Mouse (Mus musculus): ENCODE data around the gene Dda1.
"Not testable (repeated sequence)": the region's sequence is repeated elsewhere in the genome, so short reads cannot be mapped to it uniquely, and the experiment has no call there.

The Dda1 gene
- long read RNA-seq, experiment 1, transcript Dda1-205 (5 exons, 1,929 nt), result minor isoform, 5 of 81 reads
- long read RNA-seq, experiment 1, transcript Dda1-204 (4 exons, 1,881 nt), result minor isoform, 7 of 81 reads
- long read RNA-seq, experiment 1, transcript Dda1-202 (5 exons, 1,933 nt), result major isoform, 53 of 81 reads
- long read RNA-seq, experiment 1, partial matches to known transcripts, result 11 of 81 reads
- long read RNA-seq, experiment 1, other reads (novel, unspliced or antisense), result 2 of 81 reads
- long read RNA-seq, experiment 2, transcript Dda1-204 (4 exons, 1,881 nt), result minor isoform, 8 of 121 reads
- long read RNA-seq, experiment 2, transcript Dda1-202 (5 exons, 1,933 nt), result major isoform, 74 of 121 reads
- long read RNA-seq, experiment 2, transcript Dda1-205 (5 exons, 1,929 nt), result minor isoform, 7 of 121 reads
- long read RNA-seq, experiment 2, partial matches to known transcripts, result 15 of 121 reads
- long read RNA-seq, experiment 2, other reads (novel, unspliced or antisense), result 12 of 121 reads

GRCm38 (mm10) chr8:71468916-71469315 is at the start of gene Dda1:
TSS of gene Dda1 (plus strand) at chr8:71469199.
- intact Hi-C loops (cut with DNase I), result no loop called here

GRCm38 (mm10) chr8:71422121-71422520 is 46.9 kb upstream of the Dda1 start:
- intact Hi-C loops (cut with DNase I), result no loop called here

GRCm38 (mm10) chr8:71432935-71433334 is 36.1 kb upstream of the Dda1 start:
- intact Hi-C loops (cut with DNase I), result not testable (repeated sequence)

- intact Hi-C loops (cut with DNase I), result no loop called here
Observed at GRCm38 (mm10) chr8:71437041-71437440, 32.0 kb upstream of the Dda1 start.

GRCm38 (mm10) chr8:71441404-71441803 is 27.6 kb upstream of the Dda1 start:
- intact Hi-C loops (cut with DNase I), result loop anchor here (2.0 to 10.0 kb wide), 2 partner anchors 79 to 213 kb away; no protein-coding TSS in a partner anchor

- intact Hi-C loops (cut with DNase I), result loop anchor here (10.0 kb wide), 1 partner anchor 210 kb away; no protein-coding TSS in a partner anchor
Observed at GRCm38 (mm10) chr8:71445096-71445495, 23.9 kb upstream of the Dda1 start.

GRCm38 (mm10) chr8:71451337-71451736 is 17.7 kb upstream of the Dda1 start:
- intact Hi-C loops (cut with DNase I), result no loop called here

- intact Hi-C loops (cut with DNase I), result no loop called here
Observed at GRCm38 (mm10) chr8:71451777-71452176, 17.2 kb upstream of the Dda1 start.

GRCm38 (mm10) chr8:71452669-71453068 is 16.3 kb upstream of the Dda1 start:
- intact Hi-C loops (cut with DNase I), result no loop called here

- intact Hi-C loops (cut with DNase I), result no loop called here
Observed at GRCm38 (mm10) chr8:71454668-71455067, 14.3 kb upstream of the Dda1 start.

GRCm38 (mm10) chr8:71456906-71457305 is 12.1 kb upstream of the Dda1 start:
- intact Hi-C loops (cut with DNase I), result no loop called here

GRCm38 (mm10) chr8:71457659-71458270 is 11.2 kb upstream of the Dda1 start:
- intact Hi-C loops (cut with DNase I), result no loop called here

- intact Hi-C loops (cut with DNase I), result no loop called here
Observed at GRCm38 (mm10) chr8:71460716-71461115, 8.3 kb upstream of the Dda1 start.

GRCm38 (mm10) chr8:71461152-71461840 is 7.7 kb upstream of the Dda1 start:
- intact Hi-C loops (cut with DNase I), result no loop called here

- intact Hi-C loops (cut with DNase I), result no loop called here
Observed at GRCm38 (mm10) chr8:71462191-71462590, 6.8 kb upstream of the Dda1 start.

- intact Hi-C loops (cut with DNase I), result no loop called here
Observed at GRCm38 (mm10) chr8:71462786-71463185, 6.2 kb upstream of the Dda1 start.

- intact Hi-C loops (cut with DNase I), result no loop called here
Observed at GRCm38 (mm10) chr8:71463188-71464033, 5.6 kb upstream of the Dda1 start, which contains the start of gene Abhd8. TSS of gene Abhd8 (minus strand) at chr8:71463655.

GRCm38 (mm10) chr8:71464513-71465500 is 4.2 kb upstream of the Dda1 start, which contains the start of gene Mrpl34:
TSS of gene Mrpl34 (plus strand) at chr8:71464959.
- intact Hi-C loops (cut with DNase I), result no loop called here

- intact Hi-C loops (cut with DNase I), result no loop called here
Observed at GRCm38 (mm10) chr8:71465733-71466132, 3.3 kb upstream of the Dda1 start.

Measured in adrenal gland (tissue).